ENCODE assay signal across 7 mouse cellular contexts in the genomic region with DNA sequence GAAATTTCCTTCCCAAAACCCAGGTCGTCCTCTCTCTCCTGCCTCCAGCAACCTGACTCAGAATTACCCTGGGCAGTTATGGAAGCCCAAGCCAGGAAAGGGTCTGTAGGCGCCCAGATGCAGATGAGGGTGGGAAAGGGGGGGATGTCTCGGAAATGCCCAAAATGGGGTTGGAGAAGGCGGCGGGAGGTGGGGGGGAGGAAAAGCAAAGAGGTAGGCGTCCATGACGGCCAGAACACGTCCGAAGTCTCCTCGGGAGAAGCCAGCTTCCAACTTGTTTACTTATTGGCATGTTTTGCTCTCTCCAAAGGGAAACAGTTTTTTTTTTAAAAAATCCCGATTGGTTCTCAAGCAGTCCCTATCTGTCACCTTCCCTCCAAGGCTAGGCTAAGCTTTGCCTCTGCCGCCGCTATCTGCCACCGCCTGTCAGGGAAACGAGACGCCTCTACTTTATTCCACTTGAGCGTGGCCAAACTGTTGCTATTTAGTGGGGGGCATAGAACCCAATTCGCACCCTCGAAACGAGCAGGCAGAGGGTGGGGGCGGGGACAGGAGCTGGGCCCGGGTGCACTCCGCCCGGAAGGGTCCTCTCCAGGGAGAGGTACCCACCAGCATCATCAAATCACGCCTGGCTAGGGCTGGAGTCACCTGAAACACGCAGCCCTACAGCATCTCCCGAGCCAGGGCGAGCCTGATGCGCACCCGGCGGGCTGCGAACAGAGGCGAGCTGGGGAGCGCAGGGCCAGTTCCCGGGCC.
DNase-seq lines count a peak whose midpoint lies in the region; ATAC-seq lines count a peak whose summit lies in the region.

No protein-coding gene starts in this region.

- no peaks in the 10 kb centered on the region for H3K36me3 ChIP-seq in forebrain, embryonic 13.5 days (ENCODE audit: poor library complexity, severe bottlenecking)
- H3K36me3 ChIP-seq in intestine, embryonic 16.5 days (ENCODE audit: control insufficient read depth, insufficient read depth, low read length) = no peaks in the 10 kb centered on the region
- H3K36me3 ChIP-seq in midbrain, embryonic 16.5 days (ENCODE audit: control insufficient read depth, insufficient read depth, low read length) = no peaks in the 10 kb centered on the region

- H3K9me3 ChIP-seq in forebrain, embryonic 13.5 days (replicated peaks) = no peaks in the 10 kb centered on the region
- H3K9me3 ChIP-seq in intestine, embryonic 16.5 days (ENCODE audit: control insufficient read depth, low read length) = no peaks in the 10 kb centered on the region
- H3K9me3 ChIP-seq in midbrain, embryonic 16.5 days (replicated peaks; ENCODE audit: control insufficient read depth, low read length, poor library complexity, severe bottlenecking) = no peaks in the 10 kb centered on the region

- H3K27me3 ChIP-seq in forebrain, embryonic 13.5 days = peaks cover 13% of the 10 kb centered on the region
- H3K27me3 ChIP-seq in intestine, embryonic 16.5 days (replicated peaks; ENCODE audit: control insufficient read depth, insufficient read depth, low read length) = peaks cover 61% of the 10 kb centered on the region
- H3K27me3 ChIP-seq in midbrain, embryonic 16.5 days (ENCODE audit: control insufficient read depth, insufficient read depth, low read depth, low read length) = peaks cover under 1% of the 10 kb centered on the region; the same call in 1 of the 2 replicates

- DNase-seq in ovary, postnatal 10 days (ENCODE audit: low spot score) = peak; percentile 13
- DNase-seq in ovary, adult 18-20 months (ENCODE audit: low spot score) = no peak
- DNase-seq in cerebellum, adult 18-20 months = peak; percentile 53 to 68
- no peak for DNase-seq in layer of hippocampus, adult 9-10 months (ENCODE audit: low spot score)

- H3K4me3 ChIP-seq in forebrain, embryonic 13.5 days = peak overlapping the region; percentile 69
- peak overlapping the region; percentile 54 for H3K4me3 ChIP-seq in intestine, embryonic 16.5 days (ENCODE audit: low read length)
- H3K4me3 ChIP-seq in midbrain, embryonic 16.5 days (ENCODE audit: low read depth, low read length) = peak overlapping the region; percentile 56

- peak overlapping the region; percentile 80 for H3K9ac ChIP-seq in forebrain, embryonic 13.5 days
- H3K9ac ChIP-seq in intestine, embryonic 16.5 days (ENCODE audit: low read depth, low read length) = peak overlapping the region; percentile 15; the same call in 1 of the 2 replicates
- peak overlapping the region; percentile 70 for H3K9ac ChIP-seq in midbrain, embryonic 16.5 days (ENCODE audit: low read depth, low read length)

- H3K4me1 ChIP-seq in forebrain, embryonic 13.5 days = peaks cover 42% of the 10 kb centered on the region
- peaks cover 4% of the 10 kb centered on the region for H3K4me1 ChIP-seq in intestine, embryonic 16.5 days (ENCODE audit: control insufficient read depth, insufficient read depth, low read length)
- peaks cover 30% of the 10 kb centered on the region for H3K4me1 ChIP-seq in midbrain, embryonic 16.5 days (ENCODE audit: control insufficient read depth, insufficient read depth, low read length)

- ATAC-seq in forebrain, embryonic 13.5 days = peak; percentile 69
- ATAC-seq in intestine, embryonic 16.5 days = peak; percentile 71
- ATAC-seq in midbrain, embryonic 16.5 days = peak; percentile 64

- peak overlapping the region; percentile 88 for H3K4me2 ChIP-seq in forebrain, embryonic 13.5 days
- peak overlapping the region; percentile 90 for H3K4me2 ChIP-seq in intestine, embryonic 16.5 days (ENCODE audit: low read depth, low read length)
- peak overlapping the region; percentile 72 for H3K4me2 ChIP-seq in midbrain, embryonic 16.5 days (ENCODE audit: low read length)

- under 1% methylated on average over 35 of the region's 35 CpGs for WGBS in forebrain, embryonic 13.5 days
- 2% methylated on average over 35 of the region's 35 CpGs for WGBS in intestine, embryonic 16.5 days
- WGBS in midbrain, embryonic 16.5 days = 1% methylated on average over 34 of the region's 35 CpGs

- H3K27ac ChIP-seq in forebrain, embryonic 13.5 days = peak overlapping the region; percentile 83
- H3K27ac ChIP-seq in intestine, embryonic 16.5 days (ENCODE audit: low read length) = no peak overlapping the region
- peak overlapping the region; percentile 92 for H3K27ac ChIP-seq in midbrain, embryonic 16.5 days (ENCODE audit: low read length)

Comparison
In these comparisons a context has a peak if more than half of its experiments do, and no peak if none do; other contexts are left out.
1. DNase-seq: peak in ovary, postnatal 10 days (single experiment) and cerebellum, adult 18-20 months (2 of 2); none in ovary, adult 18-20 months (single experiment) and layer of hippocampus, adult 9-10 months (single experiment).
2. H3K9ac ChIP-seq: peak in every context shown above with its lines; median percentile 80 in forebrain, embryonic 13.5 days; 70 in midbrain, embryonic 16.5 days; 15 in intestine, embryonic 16.5 days.
3. Peak in every context shown above with its lines, with median percentiles within 50 percentile points of each other: ATAC-seq, H3K4me2 ChIP-seq and H3K4me3 ChIP-seq.